Mouse (Mus musculus) brown adipose tissue, adult 24 weeks (tissue): ENCODE measurements around the gene Foxj2. TPM values are rescaled to one million over a fixed set of nuclear protein-coding genes. Genes with fewer than 3 reads are reported as not detected.

Experiments
- H3K27ac ChIP-seq: fragments of 200-500 bp; replicated peaks from 2 replicates; pipeline ENCODE4 v1.5.1; 2012; ENCODE audit warnings: low read depth, mild to moderate bottlenecking, low read length
- H3K4me1 ChIP-seq: fragments of 200-500 bp; 2 replicates; pipeline ENCODE4 v1.6.1; 2012; ENCODE audit warnings: low read length, mixed read lengths; ENCODE audit not compliant: control insufficient read depth, insufficient read depth, insufficient read length
- H3K4me3 ChIP-seq: fragments of 200-500 bp; 2 replicates; pipeline ENCODE4 v1.5.1; 2012; ENCODE audit warnings: low read depth, mild to moderate bottlenecking, low read length, moderate library complexity; ENCODE audit not compliant: insufficient read depth
- polyA plus RNA-seq: library from polyadenylated mRNA; stranded (reverse); fragments of >200 nt; gene quantifications from 2 replicates; pipeline ENCODE4 v1.2.4, GENCODE M21; 2012; ENCODE audit not compliant: missing spikeins, insufficient read depth, insufficient read length

Gene Foxj2
- 7.6 and 10.5 TPM in 2 replicates for polyA plus RNA-seq

GRCm38 (mm10) chr6:122819306-122820070, at the start of gene Foxj2:
Foxj2 (plus strand) TSS chr6:122819914.
- Histone ChIP-seq H3K4me1 (peaks cover 30% of the 10 kb centered on the region), H3K27ac (peak within 1 kb of the TSS; percentile 89), H3K4me3 (peak within 1 kb of the TSS; percentile 97)

GRCm38 (mm10) chr6:122770760-122771315, 48.9 kb upstream of the Foxj2 start:
- Histone ChIP-seq H3K4me3 (no peak overlapping the region), H3K27ac (no peak overlapping the region), H3K4me1 (no peaks in the 10 kb centered on the region)

DNA sequence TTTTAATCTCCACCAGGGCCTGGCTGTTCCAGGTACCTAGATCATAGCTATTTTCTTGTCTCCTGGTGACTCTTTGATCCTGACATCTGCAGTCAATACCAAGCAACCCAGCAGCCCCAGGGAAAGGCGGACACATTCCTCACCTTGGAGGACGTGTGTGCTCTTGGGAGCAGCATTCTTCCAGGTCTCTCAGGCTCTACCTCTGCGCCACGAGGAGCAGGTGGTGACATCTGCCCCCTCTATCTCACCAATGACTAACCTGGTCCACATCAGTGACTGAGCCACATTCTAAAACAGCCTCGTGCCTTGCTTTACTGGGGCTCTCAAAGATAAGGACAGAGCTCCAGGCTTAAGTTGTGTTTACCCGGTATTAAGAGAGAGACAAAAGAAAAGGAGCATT, 47.0 kb upstream of the Foxj2 start:
- Histone ChIP-seq H3K4me3 (no peak overlapping the region), H3K4me1 (no peaks in the 10 kb centered on the region)

GRCm38 (mm10) chr6:122774345-122774744, 45.4 kb upstream of the Foxj2 start:
- Histone ChIP-seq H3K4me3 (no peak overlapping the region), H3K27ac (no peak overlapping the region), H3K4me1 (no peaks in the 10 kb centered on the region)

More for the DNA sequence above, 47.0 kb upstream of the Foxj2 start:
- no peak overlapping the region for H3K27ac ChIP-seq

- Histone ChIP-seq H3K4me1 (no peaks in the 10 kb centered on the region), H3K27ac (no peak overlapping the region), H3K4me3 (no peak overlapping the region)
These were observed 43.7 kb upstream of the Foxj2 start for GRCm38 (mm10) chr6:122776040-122776439.

GRCm38 (mm10) chr6:122779916-122780315, 39.8 kb upstream of the Foxj2 start:
- Histone ChIP-seq H3K27ac (no peak overlapping the region), H3K4me1 (no peaks in the 10 kb centered on the region), H3K4me3 (no peak overlapping the region)

GRCm38 (mm10) chr6:122781167-122781566, 38.5 kb upstream of the Foxj2 start:
- Histone ChIP-seq H3K27ac (no peak overlapping the region), H3K4me3 (no peak overlapping the region), H3K4me1 (no peaks in the 10 kb centered on the region)

- Histone ChIP-seq H3K4me3 (no peak overlapping the region), H3K27ac (no peak overlapping the region), H3K4me1 (no peaks in the 10 kb centered on the region)
These were observed 37.5 kb upstream of the Foxj2 start for GRCm38 (mm10) chr6:122782164-122782563.

DNA sequence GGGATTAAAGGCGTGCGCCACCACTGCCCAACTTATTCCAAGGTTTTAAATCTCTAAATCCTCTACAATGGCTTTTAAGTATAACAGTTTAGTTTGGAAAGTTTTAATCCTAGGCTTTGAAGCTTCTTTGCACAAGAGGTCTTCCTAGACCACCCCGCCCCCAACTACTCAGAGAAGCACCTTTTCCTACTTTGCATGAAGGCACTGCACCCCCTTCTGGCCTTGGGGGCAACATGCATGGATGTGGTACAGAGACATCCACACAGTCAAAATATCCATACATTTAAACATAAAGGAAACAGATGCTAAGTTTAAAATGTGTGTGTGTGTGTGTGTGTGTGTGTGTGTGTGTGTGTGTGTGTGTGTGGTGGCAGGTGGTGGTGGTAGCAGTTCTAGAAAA, 34.8 kb upstream of the Foxj2 start:
- H3K27ac ChIP-seq = no peak overlapping the region
- no peak overlapping the region for H3K4me3 ChIP-seq
- H3K4me1 ChIP-seq = no peaks in the 10 kb centered on the region

DNA sequence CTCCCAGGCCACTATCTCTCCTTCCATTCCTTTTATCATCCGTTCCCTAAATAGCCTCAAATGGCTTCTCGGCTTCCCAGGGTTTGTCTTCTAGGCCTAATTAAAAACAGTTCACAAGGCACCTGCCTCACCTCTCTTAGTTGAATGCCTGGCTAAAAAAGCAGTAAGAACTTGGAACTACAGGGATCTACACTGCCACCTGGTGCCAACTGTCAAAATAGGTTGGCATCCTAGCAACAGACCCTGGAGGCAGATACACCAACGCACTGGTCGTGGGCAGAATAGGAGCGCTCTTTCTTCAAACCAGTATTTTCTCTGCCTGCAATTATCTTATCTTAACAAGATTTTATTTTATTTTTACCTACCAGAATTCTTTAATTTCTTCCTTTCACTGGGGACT, 33.4 kb upstream of the Foxj2 start:
- Histone ChIP-seq H3K4me3 (no peak overlapping the region), H3K27ac (no peak overlapping the region), H3K4me1 (no peaks in the 10 kb centered on the region)

DNA sequence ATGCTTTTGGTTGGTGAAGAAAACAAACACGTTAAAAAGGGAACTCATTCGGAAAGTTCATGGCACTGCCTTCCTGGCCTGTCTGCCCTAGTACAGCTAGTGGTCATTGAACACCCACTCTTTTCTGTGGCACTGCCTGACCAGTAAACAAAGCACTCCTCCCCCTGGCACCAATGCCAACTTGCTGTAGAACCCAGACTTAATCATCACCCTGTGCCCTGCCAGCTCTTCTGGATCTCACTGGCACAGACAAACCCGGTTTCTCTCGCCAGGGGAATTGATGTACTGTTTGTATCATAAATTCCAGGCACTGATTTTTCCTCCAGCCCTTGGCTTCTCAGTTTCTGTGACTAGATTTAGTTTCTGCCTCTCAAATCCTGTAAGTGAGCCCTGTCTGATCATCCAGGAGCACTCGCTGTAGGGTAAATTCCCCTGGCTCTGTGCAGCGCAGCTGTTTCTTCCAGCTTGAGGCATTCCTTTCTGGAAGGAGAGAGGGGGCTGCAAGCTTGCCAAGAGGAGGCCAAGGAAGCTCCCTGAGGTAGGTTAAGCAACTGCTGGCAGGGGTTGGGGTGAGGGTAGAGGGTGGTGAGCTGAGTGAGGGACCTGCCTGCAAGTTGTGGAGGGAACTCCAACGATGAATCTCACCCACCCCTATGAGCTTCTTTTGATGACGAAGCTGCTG, 24.3 kb upstream of the Foxj2 start:
- Histone ChIP-seq H3K27ac (no peak overlapping the region), H3K4me3 (no peak overlapping the region), H3K4me1 (no peaks in the 10 kb centered on the region)

DNA sequence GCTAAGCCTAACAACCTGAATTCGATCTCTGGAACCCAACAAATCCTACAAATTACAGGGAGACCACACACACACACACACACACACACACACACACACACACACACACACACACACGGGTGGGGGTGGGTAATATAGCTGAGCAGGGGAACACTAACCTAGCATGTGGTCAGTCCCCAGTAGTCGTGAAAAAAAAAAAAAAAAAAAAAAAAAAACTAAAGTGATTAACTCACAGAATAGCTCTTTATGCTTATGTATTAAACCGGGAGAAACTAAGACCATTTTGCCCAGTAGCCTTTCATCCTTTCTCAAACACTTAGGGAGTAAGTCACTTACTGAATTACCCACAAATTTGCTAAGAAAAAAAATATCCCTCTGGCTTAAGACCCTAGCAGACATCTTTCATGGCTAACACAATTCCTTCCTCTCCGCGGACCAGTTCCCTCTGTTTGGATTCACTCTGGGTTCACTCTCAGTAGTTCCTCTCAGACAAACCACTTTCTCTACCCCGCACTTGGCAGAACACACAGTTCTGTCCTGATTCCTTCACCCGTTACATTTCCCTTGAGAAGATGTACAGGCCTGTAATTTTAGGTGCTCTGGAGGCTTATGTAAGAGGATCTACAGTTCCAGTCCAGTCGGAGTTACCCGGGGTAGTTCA, 18.9 kb upstream of the Foxj2 start:
- Histone ChIP-seq H3K4me3 (peak overlapping the region; percentile 65), H3K4me1 (no peaks in the 10 kb centered on the region), H3K27ac (peak overlapping the region; percentile 63)

GRCm38 (mm10) chr6:122801301-122801800, 18.4 kb upstream of the Foxj2 start, which contains the start of gene Slc2a3:
Slc2a3 (minus strand) TSS chr6:122801640.
- Histone ChIP-seq H3K27ac (peak within 1 kb of the TSS; percentile 63), H3K4me1 (no peaks in the 10 kb centered on the region), H3K4me3 (peak within 1 kb of the TSS; percentile 65)

DNA sequence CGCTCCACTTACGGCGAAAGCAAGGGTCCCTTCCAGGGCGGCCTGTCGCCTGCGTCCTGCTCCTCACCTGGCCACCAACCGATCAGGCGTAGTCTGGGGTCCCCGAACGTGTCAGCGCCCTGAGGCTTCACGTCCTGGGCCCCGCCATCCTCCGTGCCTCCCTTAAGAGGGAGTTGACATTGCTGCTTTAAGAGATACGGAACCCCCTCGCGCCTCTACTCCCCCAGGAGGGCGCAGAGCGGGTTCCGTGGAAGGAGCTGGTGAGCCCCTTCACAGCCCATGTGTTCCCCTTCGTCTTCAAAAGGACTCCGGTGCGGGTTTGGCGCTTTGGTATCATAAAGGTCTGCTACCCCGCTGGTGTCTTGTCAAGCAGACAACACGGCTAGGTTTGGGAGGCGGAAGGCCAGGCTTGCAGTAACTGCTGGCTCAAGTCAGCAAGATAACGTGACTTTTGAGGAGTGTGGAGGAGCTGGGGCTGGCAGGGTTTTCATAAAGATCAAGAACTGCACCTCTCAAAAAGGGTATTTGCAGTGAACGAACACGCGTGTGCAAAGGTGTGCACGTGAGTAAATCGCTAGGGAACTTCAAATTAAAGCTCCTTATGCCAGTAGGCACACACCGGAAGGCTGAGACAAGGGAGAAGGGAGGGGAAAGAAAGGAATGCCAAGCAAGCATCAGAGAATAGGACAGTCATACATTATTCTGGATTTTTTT, 17.8 kb upstream of the Foxj2 start:
- Histone ChIP-seq H3K27ac (no peak overlapping the region), H3K4me3 (peak overlapping the region; percentile 65), H3K4me1 (no peaks in the 10 kb centered on the region)
